Mouse (Mus musculus) monocyte, adult 2 months (primary cell): ENCODE measurements around the gene Itga9.

Source experiments
- DNase-seq, 2 experiments: peaks; one replicate each; pipeline ENCODE4 v3.0.0; 2022; ENCODE audit warnings: low spot score in 2 of 2, low read depth in 1 of 2

The Itga9 gene

DNA sequence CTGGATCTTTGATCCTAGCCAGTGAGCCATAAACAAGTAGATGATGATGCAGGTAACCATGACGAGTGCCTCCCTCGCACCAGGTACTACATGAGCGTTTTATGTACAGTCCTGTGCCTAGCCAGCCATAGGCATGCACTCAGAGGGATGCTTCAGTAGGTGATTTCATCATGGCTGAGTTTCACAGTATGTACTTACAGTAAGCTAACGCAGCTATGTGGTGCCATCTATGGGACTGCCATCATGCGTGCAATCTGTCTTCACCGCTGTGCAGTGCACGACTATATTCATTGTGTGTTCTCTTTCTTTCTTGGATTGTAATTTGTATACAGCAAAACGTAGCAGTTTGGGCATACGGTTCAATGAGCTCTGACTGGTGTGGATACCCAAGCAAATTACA lies 77.9 kb downstream of the Itga9 start:
- no peak for DNase-seq

GRCm38 (mm10) chr9:118686166-118686961 lies 79.9 kb downstream of the Itga9 start:
- no peak for DNase-seq

- no peak for DNase-seq
Measured at GRCm38 (mm10) chr9:118688248-118688647, 81.8 kb downstream of the Itga9 start.

DNA sequence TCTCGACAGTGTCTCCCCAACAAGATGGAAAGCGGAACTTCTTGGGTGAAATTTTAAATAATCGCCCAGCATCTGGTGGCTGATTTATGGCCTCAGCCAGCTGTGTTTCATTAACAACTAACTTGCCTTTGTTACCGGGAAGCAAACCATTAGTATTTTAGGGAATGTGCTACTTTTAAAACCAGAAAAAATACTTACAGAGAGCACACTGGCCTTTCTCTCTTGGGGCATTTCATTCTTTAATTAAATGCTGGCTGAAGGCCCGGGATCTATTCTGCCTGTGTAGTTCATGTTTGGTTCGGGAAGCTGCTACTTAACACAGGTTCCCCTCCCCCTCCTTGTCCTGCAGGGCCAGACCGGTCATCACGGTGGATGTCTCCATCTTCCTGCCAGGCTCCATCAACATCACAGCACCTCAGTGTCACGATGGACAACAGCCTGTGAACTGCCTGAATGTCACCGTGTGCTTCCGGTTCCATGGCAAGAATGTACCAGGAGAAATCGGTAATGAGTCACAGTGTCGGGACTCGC lies 82.5 kb downstream of the Itga9 start:
- DNase-seq, result no peak

GRCm38 (mm10) chr9:118693256-118693655 lies 86.8 kb downstream of the Itga9 start:
- no peak for DNase-seq

- DNase-seq, result no peak
Measured at GRCm38 (mm10) chr9:118694420-118694825, 87.9 kb downstream of the Itga9 start.

- DNase-seq, result no peak
Measured at GRCm38 (mm10) chr9:118698191-118698590, 91.7 kb downstream of the Itga9 start.

- no peak for DNase-seq
Measured at GRCm38 (mm10) chr9:118699716-118700115, 93.2 kb downstream of the Itga9 start.

DNA sequence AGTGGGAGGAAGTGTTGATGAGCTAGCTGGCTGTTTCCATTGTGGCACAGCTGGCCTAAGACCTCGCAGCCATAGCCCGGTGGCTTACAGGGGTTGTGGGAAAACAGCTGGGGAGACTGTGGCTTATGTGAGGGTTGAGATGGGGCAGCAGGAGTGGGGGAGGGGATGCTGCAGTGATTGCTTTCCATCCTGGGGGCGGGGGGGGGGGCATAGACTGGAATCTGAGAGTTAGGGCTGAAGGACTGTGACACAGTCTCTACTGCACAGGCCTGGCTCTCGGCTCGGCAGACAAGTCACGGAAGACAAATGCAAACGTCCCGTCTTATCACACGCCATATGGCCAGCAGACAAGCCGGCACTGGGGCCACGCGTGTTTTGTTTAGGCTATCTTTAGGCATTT lies 94.4 kb downstream of the Itga9 start:
- DNase-seq, result no peak

- DNase-seq, result no peak
Measured at GRCm38 (mm10) chr9:118701791-118702190, 95.3 kb downstream of the Itga9 start.

DNA sequence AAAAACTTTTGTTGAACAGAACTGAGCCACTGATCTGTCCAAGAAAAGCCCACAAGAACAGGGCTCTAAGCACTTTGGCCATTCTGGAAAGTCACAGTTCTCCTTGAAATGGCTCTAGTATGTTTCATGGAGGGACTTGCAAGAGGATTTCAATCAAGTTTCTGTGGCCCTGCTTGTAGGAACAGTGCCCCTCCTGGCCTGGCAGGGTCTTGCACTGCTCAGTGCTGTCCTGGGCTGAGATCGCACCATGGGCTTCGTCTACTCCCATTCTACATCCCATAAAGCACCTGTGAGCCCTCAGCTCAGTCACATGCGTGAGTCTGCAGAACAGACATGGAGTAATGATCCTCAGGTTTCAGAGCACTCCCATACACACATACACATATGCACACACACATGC lies 96.7 kb downstream of the Itga9 start:
- no peak for DNase-seq

DNA sequence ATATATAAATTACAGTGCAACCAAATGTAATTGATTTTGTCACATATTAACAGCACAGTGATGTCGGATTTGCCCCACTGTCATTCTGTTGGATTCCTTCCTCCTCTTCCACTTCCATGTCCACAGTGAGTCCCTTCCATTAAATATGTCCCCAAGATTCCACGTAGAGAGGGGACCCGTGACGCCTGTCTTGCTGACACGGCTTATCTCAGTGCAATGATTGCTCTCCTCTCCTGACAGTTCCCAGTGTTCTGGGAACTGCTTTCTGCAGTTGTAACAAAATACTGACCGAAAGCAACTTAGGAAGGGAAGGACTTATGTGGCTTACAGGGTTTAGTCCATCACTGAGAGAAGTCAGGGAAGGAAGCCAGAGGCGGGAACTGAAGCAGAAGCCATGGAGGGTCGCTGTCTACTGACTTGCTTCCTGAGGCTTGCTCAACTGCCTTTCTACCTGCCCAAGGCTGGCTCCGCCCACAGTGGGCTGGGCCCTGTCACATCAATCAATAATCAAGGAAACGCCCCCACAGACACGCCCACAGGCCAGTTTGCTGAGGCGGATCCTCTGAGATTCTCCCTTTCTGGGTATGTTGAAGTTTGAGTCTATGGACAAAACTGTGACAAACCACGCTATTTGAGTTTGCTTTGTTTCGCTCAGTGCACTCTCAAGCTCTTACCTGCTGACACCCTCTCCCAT lies 99.0 kb downstream of the Itga9 start:
- DNase-seq, result no peak

DNA sequence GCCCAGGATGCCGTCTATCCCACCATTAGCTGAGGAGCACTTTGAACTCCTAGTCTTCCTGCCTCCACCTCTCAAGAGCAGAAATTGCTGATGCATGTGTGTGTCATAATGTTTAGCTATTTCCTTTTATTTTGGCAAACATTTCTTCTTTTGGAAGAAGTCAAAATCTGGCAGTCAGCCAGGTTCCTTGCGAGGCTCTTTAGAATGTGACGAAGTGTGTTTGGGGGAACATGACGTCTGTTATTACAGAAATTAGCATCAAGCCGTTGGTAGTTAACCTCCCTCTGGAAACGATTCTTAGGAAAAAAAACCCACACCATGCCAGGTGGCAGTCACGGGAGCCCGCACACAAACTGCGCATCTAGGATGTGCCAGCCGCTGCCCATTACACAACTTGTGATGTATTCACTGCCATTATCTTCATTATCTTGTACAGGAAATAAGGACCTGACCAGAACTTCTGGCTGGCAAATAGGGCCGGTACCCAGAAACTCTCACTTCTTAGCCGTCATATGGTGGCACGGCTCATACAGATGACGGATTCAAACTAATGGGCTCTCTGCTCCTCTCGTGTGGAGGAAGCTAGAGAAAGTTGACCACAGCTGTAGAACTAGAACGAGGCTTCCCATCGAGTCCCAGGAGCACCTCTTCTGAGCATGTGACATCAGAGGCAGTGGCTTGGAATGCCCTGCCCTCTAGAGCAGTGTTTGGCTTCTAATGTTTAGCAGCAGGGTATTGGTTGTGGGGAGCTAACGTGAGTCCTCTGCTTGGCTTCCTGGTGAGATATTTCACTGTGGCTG lies 99.9 kb downstream of the Itga9 start:
- DNase-seq, result no peak

DNA sequence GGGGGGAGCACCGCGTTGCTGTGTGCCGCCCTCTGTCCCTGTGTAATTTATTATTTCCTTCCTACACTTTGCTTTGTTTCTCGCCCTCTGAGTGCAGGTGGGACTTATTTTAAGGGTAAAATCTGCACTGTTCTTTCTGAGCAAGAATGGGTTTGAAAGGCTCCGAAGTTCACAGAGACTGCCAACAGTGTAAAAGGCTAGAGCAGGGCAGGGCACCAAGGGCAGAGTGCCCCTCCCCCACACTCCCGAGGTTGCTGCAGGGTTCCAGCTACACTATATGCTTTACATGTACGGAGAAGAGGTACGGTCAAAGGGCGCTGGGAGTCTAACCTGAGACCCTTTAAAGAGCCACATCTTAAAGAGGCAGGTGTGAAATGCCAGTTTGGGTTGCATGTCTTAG lies 104.1 kb downstream of the Itga9 start:
- no peak for DNase-seq

- DNase-seq, result no peak
Measured at GRCm38 (mm10) chr9:118711749-118712148, 105.3 kb downstream of the Itga9 start.

DNA sequence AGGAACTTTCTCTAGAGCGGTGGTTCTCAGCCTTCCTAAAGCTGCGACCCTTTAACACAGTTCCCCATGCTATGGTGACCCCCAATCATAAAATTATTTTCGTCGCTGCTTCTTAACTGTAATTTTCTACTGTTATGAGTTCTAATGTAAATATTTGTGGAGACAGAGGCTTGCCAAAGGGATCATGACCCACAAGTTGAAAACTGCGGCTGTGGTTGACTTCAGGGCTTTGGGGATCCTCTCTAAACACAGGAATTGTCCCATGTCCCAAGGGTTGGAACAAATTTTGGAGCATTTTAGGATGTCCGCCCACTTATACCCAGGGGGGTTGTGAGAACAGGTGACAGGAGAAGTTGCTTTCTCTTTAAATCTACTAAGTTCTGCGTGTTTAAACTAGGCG lies 107.0 kb downstream of the Itga9 start:
- DNase-seq, result no peak

DNA sequence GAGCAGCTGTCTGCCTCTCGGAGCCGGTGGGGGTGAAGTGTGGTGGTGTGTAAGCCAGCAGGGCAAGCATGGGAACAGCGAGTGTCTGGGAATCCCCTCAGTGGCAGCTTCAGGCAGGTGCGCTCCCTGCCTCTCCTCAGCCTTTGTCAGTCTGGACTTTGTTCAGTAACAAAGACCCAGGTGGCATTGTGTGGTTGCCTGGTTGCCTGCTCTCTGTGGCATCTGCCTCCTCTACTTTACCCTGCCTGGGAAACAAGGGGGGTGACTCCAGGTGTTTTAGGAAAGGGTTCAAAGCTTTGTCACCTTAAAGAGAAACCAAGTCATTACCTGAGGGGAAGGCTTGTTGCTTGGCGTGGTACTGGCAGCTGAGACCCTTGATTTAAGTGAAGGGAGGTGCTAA lies 108.0 kb downstream of the Itga9 start:
- no peak for DNase-seq

DNA sequence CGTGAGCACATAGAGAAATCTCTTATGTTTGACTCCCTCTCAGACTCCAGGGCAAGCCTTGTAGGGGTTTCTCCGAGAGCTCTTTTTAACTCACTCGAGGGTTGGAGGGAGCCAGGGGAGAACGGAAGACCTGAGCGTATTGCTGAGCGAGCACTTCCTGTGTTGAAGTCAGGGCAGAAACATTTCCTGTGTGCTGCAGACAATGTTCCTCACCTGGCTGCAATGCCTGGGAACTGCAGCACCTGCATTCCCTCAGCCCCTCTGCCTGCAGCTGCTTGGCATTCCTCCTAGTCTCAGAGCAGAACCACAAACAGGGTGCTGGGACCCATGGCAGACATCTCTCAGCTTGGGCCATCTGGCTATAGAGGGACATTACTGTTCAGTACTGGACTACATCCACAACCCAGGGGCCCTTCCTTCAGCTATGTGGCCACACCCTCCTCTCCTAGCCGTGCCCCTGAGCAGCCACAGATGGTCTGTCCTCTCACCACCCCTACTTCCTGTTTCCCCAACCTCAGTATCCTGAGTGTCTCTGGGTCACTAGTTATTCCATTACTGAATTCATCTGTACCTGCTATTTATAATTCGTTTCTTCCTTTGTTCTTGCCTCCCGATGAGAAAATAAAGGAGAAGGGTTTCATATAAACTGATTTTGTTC lies 109.6 kb downstream of the Itga9 start:
- DNase-seq, result no peak

- no peak for DNase-seq
Measured at GRCm38 (mm10) chr9:118717436-118717835, 110.9 kb downstream of the Itga9 start.

- DNase-seq, result no peak
Measured at GRCm38 (mm10) chr9:118718511-118718910, 112.0 kb downstream of the Itga9 start.

DNA sequence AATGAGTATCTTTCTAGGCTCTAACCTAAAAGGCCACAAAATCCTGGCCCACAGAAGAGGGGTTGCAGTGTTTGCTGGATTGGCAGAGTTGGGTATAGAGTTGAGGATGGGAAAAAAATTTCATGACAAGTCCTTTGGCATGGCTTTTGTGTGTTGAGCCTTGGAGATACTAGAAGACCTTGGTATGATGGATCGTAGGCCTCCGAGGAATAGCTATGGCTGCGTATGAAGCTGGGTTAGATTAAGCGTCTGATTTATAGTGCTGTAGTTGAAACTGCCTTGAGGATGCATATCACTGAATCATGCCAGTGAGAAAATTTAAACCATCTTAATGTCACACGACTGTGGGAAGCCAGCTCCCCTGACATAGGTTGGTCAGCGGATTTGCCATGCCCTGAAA lies 114.6 kb downstream of the Itga9 start:
- no peak for DNase-seq
